Comparison of ENCODE assay signal across 11 mouse cellular contexts in genomic region chr4:82306045-82306444, GRCm38 (mm10).
DNase-seq lines count a peak whose midpoint lies in the region; ATAC-seq and TF ChIP-seq lines count a peak whose summit lies in the region.
"Had no signal": no experiment of that assay in that cellular context is flagged by ENCODE, and none has a peak within 500 bp of the region (broad histone marks: within the 10 kb centered on the region; RNA-seq: fewer than 3 reads in every experiment).

No protein-coding gene starts in this region.

- intact Hi-C loops in heart, adult 2 months (cut with DNase I), result loop anchor here (5.0 to 10.0 kb wide), 3 partner anchors 51 to 741 kb away; no protein-coding TSS in a partner anchor

- H3K79me2 ChIP-seq in heart, adult 2 months (replicated peaks; ENCODE audit: control insufficient read depth, insufficient read depth, low read length), result no peaks in the 10 kb centered on the region

- no peak overlapping the region for H3K9ac ChIP-seq in heart, adult 2 months (ENCODE audit: low read depth, low read length)
- H3K9ac ChIP-seq in kidney, postnatal 0 days (ENCODE audit: low read depth, low read length), result no peak overlapping the region
- no peak overlapping the region for H3K9ac ChIP-seq in embryonic facial prominence, embryonic 12.5 days
- no peak overlapping the region for H3K9ac ChIP-seq in limb, embryonic 12.5 days (replicated peaks)

- 0 out of 2 replicates have a peak overlapping the region, but pooled peaks have one; percentile 3 for H3K27ac ChIP-seq in heart, adult 2 months
- no peak overlapping the region for H3K27ac ChIP-seq in kidney, postnatal 0 days
- peak overlapping the region; percentile 94 for H3K27ac ChIP-seq in embryonic facial prominence, embryonic 12.5 days
- H3K27ac ChIP-seq in limb, embryonic 12.5 days, result peak overlapping the region; percentile 96

- no peaks in the 10 kb centered on the region for H3K9me3 ChIP-seq in kidney, postnatal 0 days (replicated peaks; ENCODE audit: low read length)
- no peaks in the 10 kb centered on the region for H3K9me3 ChIP-seq in embryonic facial prominence, embryonic 12.5 days
- H3K9me3 ChIP-seq in limb, embryonic 12.5 days, result no peaks in the 10 kb centered on the region

- 61% methylated on average over 6 of the region's 6 CpGs for WGBS in heart, adult 2 months
- WGBS in kidney, postnatal 0 days, result 25% methylated on average over 6 of the region's 6 CpGs
- 27% methylated on average over 6 of the region's 6 CpGs for WGBS in embryonic facial prominence, embryonic 12.5 days
- 56% methylated on average over 6 of the region's 6 CpGs for WGBS in limb, embryonic 12.5 days

- no peak for TF ChIP-seq EP300 in heart, adult 2 months (IDR thresholded peaks at IDR 0.05; ENCODE audit: insufficient read depth, low read depth, low read length)

- DNase-seq in heart, adult 2 months, result no peak
- no peak for DNase-seq in heart, adult 8-10 months (ENCODE audit: low spot score)
- peak; percentile 45 for DNase-seq in kidney, postnatal 0 days (ENCODE audit: low spot score)
- no peak for DNase-seq in kidney, postnatal 25 days
- no peak for DNase-seq in frontal cortex, postnatal 25 days (ENCODE audit: low spot score in 2 of 2)
- no peak for DNase-seq in testis, postnatal 14 days (ENCODE audit: low spot score)
- DNase-seq: kidney, postnatal 10 days had no signal

- TF ChIP-seq POLR2A in heart, adult 2 months (IDR thresholded peaks at IDR 0.05; ENCODE audit: insufficient read depth, low read depth, low read length), result no peak

- no peak for TF ChIP-seq CTCF in heart, adult 2 months (IDR thresholded peaks at IDR 0.05)
- no peak for TF ChIP-seq CTCF in kidney, postnatal 0 days (IDR thresholded peaks at IDR 0.05; ENCODE audit: low read depth)

- no peak overlapping the region for H3K4me3 ChIP-seq in heart, adult 2 months
- no peak overlapping the region for H3K4me3 ChIP-seq in kidney, postnatal 0 days (replicated peaks; ENCODE audit: low read depth, low read length)
- no peak overlapping the region for H3K4me3 ChIP-seq in embryonic facial prominence, embryonic 12.5 days
- H3K4me3 ChIP-seq in limb, embryonic 12.5 days (replicated peaks), result no peak overlapping the region
- H3K4me3 ChIP-seq: left cerebral cortex, adult 2 months; megakaryocyte, embryonic 14.5 days had no signal

- no peak for ATAC-seq in kidney, postnatal 0 days (replicated peaks; ENCODE audit: low FRiP score, low read depth)
- no peak for ATAC-seq in embryonic facial prominence, embryonic 12.5 days (ENCODE audit: insufficient number of reproducible peaks, insufficient read depth, low FRiP score, low TSS enrichment)
- no peak for ATAC-seq in limb, embryonic 12.5 days (ENCODE audit: insufficient number of reproducible peaks, insufficient read depth, low FRiP score, low TSS enrichment, low read depth)

- H3K27me3 ChIP-seq in heart, adult 2 months (ENCODE audit: control insufficient read depth, insufficient read depth, low read length), result no peaks in the 10 kb centered on the region
- no peaks in the 10 kb centered on the region for H3K27me3 ChIP-seq in kidney, postnatal 0 days (ENCODE audit: insufficient read depth, low read length)
- no peaks in the 10 kb centered on the region for H3K27me3 ChIP-seq in embryonic facial prominence, embryonic 12.5 days
- no peaks in the 10 kb centered on the region for H3K27me3 ChIP-seq in limb, embryonic 12.5 days
- H3K27me3 ChIP-seq: megakaryocyte, embryonic 14.5 days had no signal

- H3K4me2 ChIP-seq in kidney, postnatal 0 days (ENCODE audit: low read length), result no peak overlapping the region
- H3K4me2 ChIP-seq in embryonic facial prominence, embryonic 12.5 days (replicated peaks), result no peak overlapping the region
- no peak overlapping the region for H3K4me2 ChIP-seq in limb, embryonic 12.5 days

- peaks cover 13% of the 10 kb centered on the region for H3K4me1 ChIP-seq in heart, adult 2 months (ENCODE audit: control insufficient read depth, insufficient read depth, low read length)
- H3K4me1 ChIP-seq in kidney, postnatal 0 days (replicated peaks; ENCODE audit: insufficient read depth, low read length), result peaks cover 5% of the 10 kb centered on the region; the same call in 1 of the 2 replicates
- peaks cover 44% of the 10 kb centered on the region for H3K4me1 ChIP-seq in embryonic facial prominence, embryonic 12.5 days
- peaks cover 62% of the 10 kb centered on the region for H3K4me1 ChIP-seq in limb, embryonic 12.5 days (replicated peaks)
- H3K4me1 ChIP-seq: megakaryocyte, embryonic 14.5 days had no signal

- peaks cover 26% of the 10 kb centered on the region for H3K36me3 ChIP-seq in heart, adult 2 months (ENCODE audit: control insufficient read depth, insufficient read depth, low read length)
- no peaks in the 10 kb centered on the region for H3K36me3 ChIP-seq in kidney, postnatal 0 days (ENCODE audit: insufficient read depth, low read length)
- H3K36me3 ChIP-seq in embryonic facial prominence, embryonic 12.5 days, result peaks cover 18% of the 10 kb centered on the region
- peaks cover 19% of the 10 kb centered on the region for H3K36me3 ChIP-seq in limb, embryonic 12.5 days
